Mouse (Mus musculus) heart, adult 18-20 months (tissue): ENCODE data around the gene Akr1c18. TPM values are rescaled to one million over a fixed set of nuclear protein-coding genes. Genes with fewer than 3 reads are reported as not detected.
"Not testable (repeated sequence)": the region's sequence is repeated elsewhere in the genome, so short reads cannot be mapped to it uniquely, and the experiment has no call there.

ENCODE experiments used
- DNase-seq, 2 experiments: peaks; one replicate each; pipeline ENCODE4 v3.0.0; 2021 to 2022; ENCODE audit warnings: mixed read lengths in 1 of 2
- long read RNA-seq, 2 experiments: library from polyadenylated mRNA; stranded (forward); transcript quantifications; one replicate each; pipeline ENCODE4 v2.0.0; 2021
- total RNA-seq, 2 experiments: library from RNA; stranded (reverse); gene quantifications; 2 replicates each; pipeline ENCODE4 v1.2.3; 2021

Akr1c18 gene
- under 1 TPM in 1 of 2 experiments, not detected in 1; 0.51 TPM for total RNA-seq
- long read RNA-seq, experiment 1: 0 reads
- long read RNA-seq, experiment 2: 0 reads

- no peak for DNase-seq
Measured at GRCm38 (mm10) chr13:4150518-4150917, at the start of gene Akr1c18. Gene Akr1c18 (minus strand): TSS chr13:4150654.

GRCm38 (mm10) chr13:4192511-4192910 is 42.1 kb upstream of the Akr1c18 start:
- DNase-seq: no peak

- peak; percentile 14 to 46 for DNase-seq
Measured at GRCm38 (mm10) chr13:4190904-4191303, 40.5 kb upstream of the Akr1c18 start, which contains the start of gene Akr1c13. Gene Akr1c13 (plus strand): TSS chr13:4191150.

GRCm38 (mm10) chr13:4188174-4188573 is 37.7 kb upstream of the Akr1c18 start:
- peak; percentile 13 to 48 for DNase-seq

- not testable (repeated sequence) for DNase-seq
Measured at GRCm38 (mm10) chr13:4186641-4187411, 36.4 kb upstream of the Akr1c18 start.

- DNase-seq: peak in 1 of 2 experiments; percentile 4
Measured at GRCm38 (mm10) chr13:4183116-4183515, 32.7 kb upstream of the Akr1c18 start.

GRCm38 (mm10) chr13:4181321-4181720 is 30.9 kb upstream of the Akr1c18 start:
- DNase-seq: not testable (repeated sequence)

- DNase-seq: no peak
Measured at GRCm38 (mm10) chr13:4172978-4173377, 22.5 kb upstream of the Akr1c18 start.

- DNase-seq: no peak
Measured at GRCm38 (mm10) chr13:4168006-4168405, 17.6 kb upstream of the Akr1c18 start.

- DNase-seq: no peak
Measured at GRCm38 (mm10) chr13:4155286-4155685, 4.8 kb upstream of the Akr1c18 start.

GRCm38 (mm10) chr13:4153593-4153992 is 3.1 kb upstream of the Akr1c18 start:
- no peak for DNase-seq

- DNase-seq: no peak
Measured at GRCm38 (mm10) chr13:4152908-4153307, 2.5 kb upstream of the Akr1c18 start.

GRCm38 (mm10) chr13:4144261-4144660 is 6.2 kb downstream of the Akr1c18 start:
- no peak for DNase-seq

GRCm38 (mm10) chr13:4133070-4133469 is 17.4 kb downstream of the Akr1c18 start:
- DNase-seq: peak in 1 of 2 experiments; percentile 20

- DNase-seq: no peak
Measured at GRCm38 (mm10) chr13:4131721-4132120, 18.7 kb downstream of the Akr1c18 start.

- DNase-seq: no peak
Measured at GRCm38 (mm10) chr13:4131317-4131716, 19.1 kb downstream of the Akr1c18 start.

- DNase-seq: peak; percentile 13 to 53
Measured at GRCm38 (mm10) chr13:4129100-4129499, 21.4 kb downstream of the Akr1c18 start.

- DNase-seq: not testable (repeated sequence)
Measured at GRCm38 (mm10) chr13:4125846-4126245, 24.6 kb downstream of the Akr1c18 start.

GRCm38 (mm10) chr13:4124471-4124870 is 26.0 kb downstream of the Akr1c18 start:
- not testable (repeated sequence) for DNase-seq

GRCm38 (mm10) chr13:4123146-4123545 is 27.3 kb downstream of the Akr1c18 start:
- DNase-seq: peak; percentile 11 to 18

GRCm38 (mm10) chr13:4119181-4119904 is 31.1 kb downstream of the Akr1c18 start:
- DNase-seq: no peak

- peak; percentile 52 to 76 for DNase-seq
Measured at GRCm38 (mm10) chr13:4110281-4111188, 39.9 kb downstream of the Akr1c18 start.
